ENCODE assay signal across 13 mouse cellular contexts in the genomic region with DNA sequence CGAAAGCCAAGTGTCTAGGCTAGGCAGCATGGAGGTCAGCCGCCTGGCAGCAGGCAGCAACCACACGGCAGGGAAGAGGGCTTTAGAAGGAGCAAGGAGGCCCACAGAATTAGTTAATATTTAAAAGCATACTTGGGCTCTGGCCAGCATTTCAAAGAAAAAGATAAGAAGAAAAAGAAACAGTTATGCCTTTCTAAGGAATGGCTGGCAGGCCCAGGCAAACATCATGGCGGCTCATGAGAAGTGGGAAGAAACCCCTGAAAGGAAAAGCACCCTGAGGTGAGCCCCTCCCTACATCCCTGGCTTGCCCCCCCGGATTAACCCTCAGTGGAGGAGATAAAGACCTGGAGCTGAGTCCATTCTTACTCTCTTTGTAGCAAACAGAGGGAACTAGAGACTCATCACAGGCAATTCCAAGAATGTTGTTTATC. TPM values are rescaled to one million over a fixed set of nuclear protein-coding genes. Genes with fewer than 3 reads are reported as not detected.
DNase-seq lines count a peak whose midpoint lies in the region; ATAC-seq and TF ChIP-seq lines count a peak whose summit lies in the region.
"Had no signal": no experiment of that assay in that cellular context is flagged by ENCODE, and none has a peak within 500 bp of the region (broad histone marks: within the 10 kb centered on the region; RNA-seq: fewer than 3 reads in every experiment).

No protein-coding gene starts in this region.

- H3K27ac ChIP-seq in liver, adult 2 months (replicated peaks; ENCODE audit: insufficient read depth, low read depth, low read length) = no peak overlapping the region
- no peak overlapping the region for H3K27ac ChIP-seq in liver, embryonic 12.5 days
- H3K27ac ChIP-seq in intestine, embryonic 14.5 days (ENCODE audit: low read depth) = peak overlapping the region; percentile 22
- peak overlapping the region; percentile 85 for H3K27ac ChIP-seq in stomach, embryonic 15.5 days
- H3K27ac ChIP-seq: embryonic facial prominence, embryonic 15.5 days had no signal

- H3K4me3 ChIP-seq in liver, adult 2 months (ENCODE audit: insufficient read depth, low read depth, low read length) = no peak overlapping the region
- no peak overlapping the region for H3K4me3 ChIP-seq in liver, embryonic 12.5 days
- no peak overlapping the region for H3K4me3 ChIP-seq in intestine, embryonic 14.5 days (ENCODE audit: low read depth, low read length)
- H3K4me3 ChIP-seq in stomach, embryonic 15.5 days (replicated peaks) = no peak overlapping the region
- H3K4me3 ChIP-seq: embryonic facial prominence, embryonic 15.5 days had no signal

- TF ChIP-seq CTCF in liver, adult 2 months (IDR thresholded peaks at IDR 0.05; ENCODE audit: low read depth, low read length) = no peak

- TF ChIP-seq POLR2A in liver, adult 2 months (IDR thresholded peaks at IDR 0.05; ENCODE audit: extremely low read depth, insufficient read depth, low read length) = no peak

- DNase-seq in liver, adult 2 months (ENCODE audit: extremely low read depth, low read depth, low spot score) = peak; percentile 55
- no peak for DNase-seq in intestine, embryonic 14.5 days (ENCODE audit: low spot score)
- DNase-seq in kidney, postnatal 36 days = peak; percentile 41 to 66
- DNase-seq in left cerebral cortex, postnatal 10 days (ENCODE audit: extremely low spot score in 1 of 2, low spot score in 2 of 2) = no peak
- no peak for DNase-seq in frontal cortex, postnatal 25 days (ENCODE audit: low spot score in 2 of 2)
- DNase-seq in layer of hippocampus, postnatal 14 days (ENCODE audit: low spot score in 2 of 2) = no peak
- DNase-seq: cerebellum, adult 2 months; thymus, postnatal 14 days had no signal

- no peaks in the 10 kb centered on the region for H3K79me2 ChIP-seq in liver, adult 2 months (ENCODE audit: control insufficient read depth, insufficient read depth, low read length)

- H3K4me1 ChIP-seq in liver, adult 2 months (ENCODE audit: control insufficient read depth, insufficient read depth, low read length) = peaks cover 9% of the 10 kb centered on the region
- H3K4me1 ChIP-seq in liver, embryonic 12.5 days = no peaks in the 10 kb centered on the region
- peaks cover 8% of the 10 kb centered on the region; the same call in 1 of the 2 replicates for H3K4me1 ChIP-seq in intestine, embryonic 14.5 days (replicated peaks; ENCODE audit: control insufficient read depth, insufficient read depth, low read length)
- H3K4me1 ChIP-seq in stomach, embryonic 15.5 days = peaks cover 8% of the 10 kb centered on the region
- H3K4me1 ChIP-seq: embryonic facial prominence, embryonic 15.5 days had no signal

- H3K9me3 ChIP-seq in liver, embryonic 12.5 days (replicated peaks) = no peaks in the 10 kb centered on the region
- no peaks in the 10 kb centered on the region for H3K9me3 ChIP-seq in intestine, embryonic 14.5 days (ENCODE audit: control insufficient read depth, low read length)
- H3K9me3 ChIP-seq in stomach, embryonic 15.5 days = no peaks in the 10 kb centered on the region
- H3K9me3 ChIP-seq: embryonic facial prominence, embryonic 15.5 days had no signal

- H3K36me3 ChIP-seq in liver, adult 2 months (ENCODE audit: control insufficient read depth, insufficient read depth, low read length) = peaks cover 16% of the 10 kb centered on the region
- peaks cover 17% of the 10 kb centered on the region for H3K36me3 ChIP-seq in liver, embryonic 12.5 days
- peaks cover 10% of the 10 kb centered on the region for H3K36me3 ChIP-seq in intestine, embryonic 14.5 days (ENCODE audit: control insufficient read depth, insufficient read depth, low read length)
- H3K36me3 ChIP-seq in stomach, embryonic 15.5 days = peaks cover under 1% of the 10 kb centered on the region; the same call in 1 of the 2 replicates

- H3K9ac ChIP-seq in liver, adult 2 months (ENCODE audit: low read depth, low read length) = no peak overlapping the region
- no peak overlapping the region for H3K9ac ChIP-seq in liver, embryonic 12.5 days
- no peak overlapping the region for H3K9ac ChIP-seq in intestine, embryonic 14.5 days (ENCODE audit: low read length)
- H3K9ac ChIP-seq in stomach, embryonic 15.5 days = no peak overlapping the region
- H3K9ac ChIP-seq: embryonic facial prominence, embryonic 15.5 days had no signal

- no peak for ATAC-seq in liver, embryonic 12.5 days
- peak; percentile 76 for ATAC-seq in intestine, embryonic 14.5 days (replicated peaks; ENCODE audit: low FRiP score, low TSS enrichment, low read depth)
- ATAC-seq in stomach, embryonic 15.5 days (ENCODE audit: insufficient read depth, low FRiP score, low read depth) = peak; percentile 81
- ATAC-seq: activated CD4-positive, CD25-positive, alpha-beta regulatory T cell, adult 4 months had no signal

- no peaks in the 10 kb centered on the region for H3K27me3 ChIP-seq in liver, adult 2 months (ENCODE audit: control insufficient read depth, insufficient read depth, low read length)
- no peaks in the 10 kb centered on the region for H3K27me3 ChIP-seq in liver, embryonic 12.5 days (replicated peaks)
- no peaks in the 10 kb centered on the region for H3K27me3 ChIP-seq in intestine, embryonic 14.5 days (replicated peaks; ENCODE audit: control insufficient read depth, insufficient read depth, low read length)
- no peaks in the 10 kb centered on the region for H3K27me3 ChIP-seq in stomach, embryonic 15.5 days (replicated peaks)
- H3K27me3 ChIP-seq: CH12.LX; embryonic facial prominence, embryonic 15.5 days had no signal

- intact Hi-C loops in left cerebral cortex, postnatal 10 days (cut with DNase I) = loop anchor here (5.0 kb wide), 1 partner anchor 164 kb away; no protein-coding TSS in a partner anchor

- no peak overlapping the region for H3K4me2 ChIP-seq in liver, embryonic 12.5 days
- no peak overlapping the region for H3K4me2 ChIP-seq in intestine, embryonic 14.5 days (ENCODE audit: low read length)
- no peak overlapping the region for H3K4me2 ChIP-seq in stomach, embryonic 15.5 days
- H3K4me2 ChIP-seq: embryonic facial prominence, embryonic 15.5 days had no signal

- 28% methylated on average over 5 of the region's 5 CpGs for WGBS in liver, adult 2 months
- WGBS in liver, embryonic 12.5 days (ENCODE audit: insufficient replicate concordance) = 70% methylated on average over 5 of the region's 5 CpGs
- 57% methylated on average over 5 of the region's 5 CpGs for WGBS in intestine, embryonic 14.5 days
- 42% methylated on average over 5 of the region's 5 CpGs for WGBS in stomach, embryonic 15.5 days

RNA-seq across cellular contexts. Expression of gene Parn, which starts 57.0 kb away (rescaled TPM):
- 14.0 and 14.4 TPM in 2 replicates for total RNA-seq in liver, adult 2 months (2014; rRNA removed)
- polyA plus RNA-seq in liver, adult 2 months (2012; rRNA removed) = 8.8 and 9.1 TPM in 2 replicates
- polyA plus RNA-seq in liver, embryonic 12.5 days (2016; fragmentation: Nextera tagmentation; extraction: Ambion mirVana) = 28.1 and 28.5 TPM in 2 replicates
- polyA plus RNA-seq in intestine, embryonic 14.5 days (2014; fragmentation: Nextera tagmentation; extraction: Ambion mirVana) = 40.6 and 41.4 TPM in 2 replicates
- polyA plus RNA-seq in stomach, embryonic 15.5 days (2015; fragmentation: Nextera tagmentation; extraction: Ambion mirVana) = 39.4 and 40.5 TPM in 2 replicates
- total RNA-seq in left cerebral cortex, postnatal 10 days (2021) = 10 to 100 TPM; 28.6 to 29.5 TPM
- 10 to 100 TPM; 27.7 to 30.8 TPM for total RNA-seq in layer of hippocampus, postnatal 14 days (2021)

Comparison
In these comparisons a context has a peak if more than half of its experiments do, and no peak if none do; other contexts are left out.
1. DNase-seq: peak in liver, adult 2 months (single experiment) and kidney, postnatal 36 days (2 of 2); none in intestine, embryonic 14.5 days (single experiment), left cerebral cortex, postnatal 10 days (0 of 2), frontal cortex, postnatal 25 days (0 of 2) and layer of hippocampus, postnatal 14 days (0 of 2).
2. H3K27ac ChIP-seq: peak in intestine, embryonic 14.5 days (single experiment) and stomach, embryonic 15.5 days (single experiment); none in liver, adult 2 months (single experiment) and liver, embryonic 12.5 days (single experiment).